Mouse (Mus musculus) myocyte (in vitro differentiated cells): ENCODE results near the gene Foxg1. TPM values are rescaled to one million over a fixed set of nuclear protein-coding genes. Genes with fewer than 3 reads are reported as not detected.

ENCODE experiments used
- H3K27me3 ChIP-seq: one replicate; pipeline ENCODE4 v1.6.1; 2011; ENCODE audit not compliant: control insufficient read depth, insufficient read depth, insufficient read length
- H3K36me3 ChIP-seq: one replicate; pipeline ENCODE4 v1.6.1; 2011; ENCODE audit not compliant: control insufficient read depth, insufficient read depth
- H3K4me2 ChIP-seq: one replicate; pipeline ENCODE4 v1.6.1; 2011; ENCODE audit warnings: low read depth, control low read depth
- H3K4me3 ChIP-seq: one replicate; pipeline ENCODE4 v1.5.1; 2011; ENCODE audit warnings: mild to moderate bottlenecking, control low read depth, moderate library complexity
- H3K79me2 ChIP-seq: one replicate; pipeline ENCODE4 v1.6.1; 2011; ENCODE audit not compliant: control insufficient read depth, insufficient read depth
- H3ac ChIP-seq: one replicate; pipeline ENCODE4 v1.6.1; 2011; ENCODE audit not compliant: control insufficient read depth, insufficient read length
- CEBPB ChIP-seq: IDR thresholded peaks from 2 replicates; pipeline ENCODE4 v1.6.1; 2011; ENCODE audit warnings: mild to moderate bottlenecking, moderate library complexity; ENCODE audit not compliant: poor library complexity, insufficient read depth, severe bottlenecking
- E2F4 ChIP-seq: IDR thresholded peaks from one replicate; pipeline ENCODE4 v1.6.1; 2011; ENCODE audit warnings: mild to moderate bottlenecking, control low read depth, moderate library complexity; ENCODE audit not compliant: insufficient read depth
- MAX ChIP-seq: IDR thresholded peaks from one replicate; pipeline ENCODE4 v1.6.1; 2011; ENCODE audit warnings: low read depth, mild to moderate bottlenecking, control low read depth
- MYOD1 ChIP-seq, 3 experiments: IDR thresholded peaks; one replicate each; pipeline ENCODE4 v1.6.1; 2011; ENCODE audit warnings: control low read depth in 2 of 3, low read depth in 2 of 3, mild to moderate bottlenecking in 2 of 3, moderate library complexity in 1 of 3; ENCODE audit not compliant: insufficient read length in 2 of 3, control insufficient read depth in 1 of 3
- MYOG ChIP-seq, 3 experiments: IDR thresholded peaks; one replicate each; pipeline ENCODE4 v1.6.1; 2011; ENCODE audit warnings: control low read depth in 2 of 3, low read depth in 2 of 3, mild to moderate bottlenecking in 2 of 3; ENCODE audit not compliant: insufficient read length in 2 of 3, control insufficient read depth in 1 of 3, insufficient read depth in 1 of 3
- POLR2A ChIP-seq: IDR thresholded peaks from one replicate; pipeline ENCODE4 v1.6.1; 2011; ENCODE audit warnings: low read depth, mild to moderate bottlenecking, control low read depth, moderate library complexity; ENCODE audit not compliant: insufficient read length
- POLR2AphosphoS2 ChIP-seq: IDR thresholded peaks from one replicate; pipeline ENCODE4 v1.6.1; 2011; ENCODE audit warnings: low read depth, control low read depth; ENCODE audit not compliant: insufficient read length
- REST ChIP-seq: IDR thresholded peaks from one replicate; pipeline ENCODE4 v1.6.1; 2011; ENCODE audit warnings: mild to moderate bottlenecking, control low read depth, moderate library complexity; ENCODE audit not compliant: insufficient read depth, insufficient read length
- SRF ChIP-seq: IDR thresholded peaks from one replicate; pipeline ENCODE4 v1.6.1; 2011; ENCODE audit warnings: low read depth; ENCODE audit not compliant: control insufficient read depth, insufficient read length
- TCF12 ChIP-seq: IDR thresholded peaks from one replicate; pipeline ENCODE4 v1.6.1; 2011; ENCODE audit warnings: mild to moderate bottlenecking, control low read depth; ENCODE audit not compliant: poor library complexity, insufficient read depth, severe bottlenecking
- TCF3 ChIP-seq: IDR thresholded peaks from one replicate; pipeline ENCODE4 v1.6.1; 2011; ENCODE audit warnings: low read depth, control low read depth; ENCODE audit not compliant: insufficient read length
- USF1 ChIP-seq: IDR thresholded peaks from one replicate; pipeline ENCODE4 v1.6.1; 2011; ENCODE audit warnings: low read depth, mild to moderate bottlenecking, control low read depth, moderate library complexity
- polyA plus RNA-seq: library from polyadenylated mRNA; unstranded; fragments of >200 nt; fragmentation: generic; extraction: Trizol; gene quantifications from one replicate; pipeline ENCODE4 v1.2.1, GENCODE M21; 2012; ENCODE audit warnings: missing spikeins

The Foxg1 gene
- polyA plus RNA-seq, 1 experiment = not detected

DNA sequence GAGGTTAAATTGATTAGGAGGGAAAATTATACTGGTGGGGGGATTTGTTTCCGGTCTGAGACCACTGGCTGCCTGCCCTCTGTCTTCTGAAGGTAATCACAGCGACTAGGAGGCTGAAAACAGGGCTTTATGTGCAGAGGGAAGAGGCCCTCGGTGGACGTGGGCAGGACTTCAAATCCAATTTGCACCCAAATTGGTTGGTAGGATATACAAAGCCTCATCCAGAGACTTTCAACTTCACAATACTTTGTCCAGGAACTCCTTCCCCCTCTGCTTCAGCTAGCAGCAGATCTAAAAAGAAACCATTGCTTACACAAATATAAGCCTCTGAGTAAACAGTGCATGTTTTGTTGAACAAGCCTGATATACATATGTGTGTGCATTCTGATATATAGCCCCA is 2.0 kb upstream of the Foxg1 start:
- H3K79me2 ChIP-seq = no peaks in the 10 kb centered on the region
- H3K4me2 ChIP-seq = no peak overlapping the region
- H3K4me3 ChIP-seq = no peak overlapping the region
- H3K36me3 ChIP-seq = no peaks in the 10 kb centered on the region
- no peaks in the 10 kb centered on the region for H3K27me3 ChIP-seq
- H3ac ChIP-seq = no peak overlapping the region
- TF ChIP-seq USF1 = no peak
- no peak for TF ChIP-seq REST
- no peak for TF ChIP-seq TCF3
- TF ChIP-seq E2F4 = no peak
- TF ChIP-seq POLR2AphosphoS2 = no peak
- no peak for TF ChIP-seq SRF
- no peak for TF ChIP-seq MYOD1 (IDR thresholded peaks at IDR 0.05; ENCODE audit: control insufficient read depth in 1 of 3, insufficient read length in 2 of 3, low read depth in 2 of 3)
- TF ChIP-seq POLR2A = no peak
- TF ChIP-seq MYOG (IDR thresholded peaks at IDR 0.05; ENCODE audit: control insufficient read depth in 1 of 3, insufficient read depth in 1 of 3, insufficient read length in 2 of 3, low read depth in 2 of 3) = no peak
- no peak for TF ChIP-seq TCF12
- no peak for TF ChIP-seq MAX
- no peak for TF ChIP-seq CEBPB

DNA sequence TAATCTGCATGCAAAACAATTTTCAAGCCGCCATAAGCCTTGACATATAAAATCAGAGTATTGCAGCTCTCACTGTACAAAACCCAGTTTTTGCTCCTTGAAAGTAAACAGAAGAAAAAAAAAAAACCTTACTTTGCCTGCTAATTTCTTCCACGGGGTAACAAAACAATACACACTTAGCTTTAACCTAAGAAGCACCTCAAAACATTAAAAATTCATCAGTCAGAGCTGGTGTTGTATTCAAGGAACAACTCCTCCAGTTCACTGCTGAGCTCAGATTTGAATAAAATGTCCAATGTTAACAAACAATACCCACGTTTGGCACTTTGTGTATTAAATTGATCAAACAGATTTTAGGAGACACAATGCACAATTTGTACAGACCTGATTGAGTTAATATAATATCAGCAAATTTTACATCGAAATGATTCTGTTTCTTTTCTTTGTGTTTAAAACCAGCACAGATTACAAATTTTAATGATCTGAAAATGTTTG is 1.4 kb upstream of the Foxg1 start:
- H3K79me2 ChIP-seq = no peaks in the 10 kb centered on the region
- H3K36me3 ChIP-seq = no peaks in the 10 kb centered on the region
- H3ac ChIP-seq = no peak overlapping the region
- H3K4me2 ChIP-seq = no peak overlapping the region
- TF ChIP-seq POLR2A = no peak
- TF ChIP-seq TCF3 = no peak
- no peak for TF ChIP-seq E2F4
- TF ChIP-seq MAX = no peak
- TF ChIP-seq USF1 = no peak
- TF ChIP-seq TCF12 = no peak
- no peak for TF ChIP-seq CEBPB
- TF ChIP-seq SRF = no peak
- no peak for TF ChIP-seq POLR2AphosphoS2
- no peak for TF ChIP-seq MYOG (IDR thresholded peaks at IDR 0.05; ENCODE audit: control insufficient read depth in 1 of 3, insufficient read depth in 1 of 3, insufficient read length in 2 of 3, low read depth in 2 of 3)
- TF ChIP-seq MYOD1 (IDR thresholded peaks at IDR 0.05; ENCODE audit: control insufficient read depth in 1 of 3, insufficient read length in 2 of 3, low read depth in 2 of 3) = no peak
- TF ChIP-seq REST = no peak
- H3K4me3 ChIP-seq = no peak overlapping the region
- H3K27me3 ChIP-seq = no peaks in the 10 kb centered on the region

DNA sequence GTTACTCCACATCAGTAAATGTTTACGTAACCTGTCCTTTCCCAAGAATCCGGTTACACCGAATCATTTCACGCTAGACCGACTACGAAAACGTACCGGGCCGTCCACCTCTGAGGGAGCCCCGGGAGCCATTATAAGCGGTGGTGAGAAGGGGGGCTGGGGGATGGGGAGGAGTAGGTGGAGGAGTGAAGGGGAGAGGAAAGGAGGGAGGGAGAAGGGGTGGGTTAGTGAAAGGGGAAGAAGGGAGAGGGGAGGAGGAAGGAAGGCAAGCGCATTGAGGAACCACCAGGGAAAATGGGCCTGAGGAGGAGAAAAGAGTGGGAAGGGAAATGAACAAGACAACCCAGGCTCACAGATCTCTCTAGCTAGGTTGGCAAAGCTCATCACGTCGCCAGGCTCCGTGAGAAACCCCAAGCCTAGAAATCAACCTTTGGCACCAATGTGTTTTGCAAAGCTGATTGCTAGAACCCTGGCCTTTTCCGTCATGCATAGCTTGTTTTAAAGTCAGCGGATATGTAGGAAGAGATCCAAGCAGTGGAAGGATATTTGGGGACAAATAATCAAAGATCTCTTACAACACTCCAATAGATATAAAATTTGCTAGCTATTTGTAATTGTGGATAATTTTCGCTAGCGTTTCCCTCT is 617 bp upstream of the Foxg1 start:
- H3ac ChIP-seq = no peak overlapping the region
- no peak overlapping the region for H3K4me3 ChIP-seq
- TF ChIP-seq TCF3 (no peak), MAX (no peak), POLR2A (no peak), CEBPB (no peak), TCF12 (no peak), USF1 (no peak), POLR2AphosphoS2 (no peak)

DNA sequence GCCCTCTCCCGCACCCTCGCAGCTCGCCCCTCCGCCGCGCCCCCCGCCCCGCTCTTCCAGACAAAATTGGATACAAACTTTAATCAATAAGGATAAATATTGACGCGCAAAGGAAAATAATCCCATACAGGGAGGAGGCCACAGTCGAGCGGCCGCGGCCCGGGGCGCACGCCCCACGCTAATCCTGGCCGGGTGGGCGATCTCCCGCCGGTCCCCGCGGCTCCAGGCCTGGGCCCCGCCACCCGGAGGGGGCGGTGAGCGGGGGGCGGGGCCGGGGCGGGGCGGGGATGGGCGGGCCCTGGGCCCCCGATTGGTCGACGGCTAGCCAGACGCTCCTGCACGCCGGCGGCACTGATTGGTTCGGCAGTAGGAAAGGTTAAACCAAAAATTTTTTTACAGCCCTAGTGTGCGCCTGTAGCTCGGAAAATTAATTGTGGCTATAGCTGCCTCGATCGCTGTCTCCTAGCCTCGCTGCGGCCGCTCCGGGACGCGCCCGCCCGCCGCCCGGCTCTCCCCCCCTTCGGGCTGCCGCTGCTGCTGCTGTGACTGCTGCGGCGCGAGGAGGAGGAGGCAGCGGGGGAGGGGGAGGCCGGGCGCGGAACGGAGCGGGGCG is 1.2 kb downstream of the Foxg1 start:
- H3K36me3 ChIP-seq = no peaks in the 10 kb centered on the region
- no peak overlapping the region for H3ac ChIP-seq
- H3K4me3 ChIP-seq = no peak overlapping the region
- H3K4me2 ChIP-seq = no peak overlapping the region
- no peaks in the 10 kb centered on the region for H3K27me3 ChIP-seq
- no peaks in the 10 kb centered on the region for H3K79me2 ChIP-seq
- TF ChIP-seq MAX (no peak), CEBPB (no peak), TCF12 (no peak), POLR2AphosphoS2 (no peak), SRF (no peak), REST (no peak), USF1 (no peak), MYOD1 (IDR thresholded peaks at IDR 0.05; ENCODE audit: control insufficient read depth in 1 of 3, insufficient read length in 2 of 3, low read depth in 2 of 3) (no peak), POLR2A (no peak), TCF3 (no peak), MYOG (IDR thresholded peaks at IDR 0.05; ENCODE audit: control insufficient read depth in 1 of 3, insufficient read depth in 1 of 3, insufficient read length in 2 of 3, low read depth in 2 of 3) (no peak), E2F4 (no peak)

More for the DNA sequence above, 617 bp upstream of the Foxg1 start:
- H3K4me2 ChIP-seq = no peak overlapping the region
- no peaks in the 10 kb centered on the region for H3K79me2 ChIP-seq
- no peaks in the 10 kb centered on the region for H3K27me3 ChIP-seq
- no peaks in the 10 kb centered on the region for H3K36me3 ChIP-seq

DNA sequence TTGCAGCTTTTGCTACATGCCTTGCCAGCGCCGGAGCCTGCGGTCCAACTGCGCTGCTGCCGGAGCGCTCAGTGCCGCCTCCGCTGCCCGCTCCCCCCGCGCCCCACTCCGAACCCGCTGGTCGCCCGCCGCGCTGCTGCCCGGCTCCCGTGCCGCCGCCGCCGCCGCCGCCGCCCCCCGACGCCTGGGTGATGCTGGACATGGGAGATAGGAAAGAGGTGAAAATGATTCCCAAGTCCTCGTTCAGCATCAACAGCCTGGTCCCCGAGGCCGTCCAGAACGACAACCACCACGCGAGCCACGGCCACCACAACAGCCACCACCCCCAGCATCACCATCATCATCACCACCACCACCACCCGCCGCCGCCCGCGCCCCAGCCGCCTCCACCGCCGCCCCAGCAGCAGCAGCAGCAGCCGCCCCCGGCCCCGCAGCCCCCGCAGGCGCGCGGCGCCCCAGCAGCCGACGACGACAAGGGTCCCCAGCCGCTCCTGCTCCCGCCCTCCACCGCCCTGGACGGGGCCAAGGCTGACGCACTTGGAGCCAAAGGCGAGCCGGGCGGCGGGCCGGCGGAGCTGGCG is 1.9 kb downstream of the Foxg1 start:
- no peaks in the 10 kb centered on the region for H3K36me3 ChIP-seq
- TF ChIP-seq MYOD1 (IDR thresholded peaks at IDR 0.05; ENCODE audit: control insufficient read depth in 1 of 3, insufficient read length in 2 of 3, low read depth in 2 of 3) (no peak), POLR2A (no peak), REST (no peak), TCF3 (no peak), TCF12 (no peak), MYOG (IDR thresholded peaks at IDR 0.05; ENCODE audit: control insufficient read depth in 1 of 3, insufficient read depth in 1 of 3, insufficient read length in 2 of 3, low read depth in 2 of 3) (no peak), SRF (no peak), POLR2AphosphoS2 (no peak), USF1 (no peak), CEBPB (no peak), MAX (no peak)
- no peaks in the 10 kb centered on the region for H3K79me2 ChIP-seq
- no peaks in the 10 kb centered on the region for H3K27me3 ChIP-seq
- H3ac ChIP-seq = no peak overlapping the region
- H3K4me3 ChIP-seq = no peak overlapping the region
- H3K4me2 ChIP-seq = no peak overlapping the region
